Mouse (Mus musculus) small intestine, adult 2 months (tissue): ENCODE results near the gene Tmem234. TPM values are rescaled to one million over a fixed set of nuclear protein-coding genes. Genes with fewer than 3 reads are reported as not detected.

ENCODE experiments used
- H3K27ac ChIP-seq: fragments of 200-500 bp; 2 replicates; pipeline ENCODE4 v1.5.1; 2012; ENCODE audit warnings: low read depth, low read length, control low read depth, inconsistent platforms; ENCODE audit not compliant: insufficient read depth
- H3K27me3 ChIP-seq: fragments of 200-500 bp; 2 replicates; pipeline ENCODE4 v1.6.1; 2012; ENCODE audit warnings: mild to moderate bottlenecking, moderate library complexity, low read length, inconsistent platforms; ENCODE audit not compliant: control insufficient read depth, insufficient read depth
- H3K36me3 ChIP-seq: fragments of 200-500 bp; 2 replicates; pipeline ENCODE4 v1.6.1; 2012; ENCODE audit warnings: mild to moderate bottlenecking, low read length, control low read depth, inconsistent platforms; ENCODE audit not compliant: control insufficient read depth, insufficient read depth
- H3K4me1 ChIP-seq: fragments of 200-500 bp; 2 replicates; pipeline ENCODE4 v1.6.1; 2012; ENCODE audit warnings: low read length, inconsistent platforms, mixed read lengths; ENCODE audit not compliant: control insufficient read depth, insufficient read depth, insufficient read length
- H3K4me3 ChIP-seq: fragments of 200-500 bp; 2 replicates; pipeline ENCODE4 v1.5.1; 2012; ENCODE audit warnings: low read depth, mild to moderate bottlenecking, control low read depth, inconsistent platforms, low read length, moderate library complexity
- CTCF ChIP-seq: fragments of 200-500 bp; IDR thresholded peaks from 2 replicates; pipeline ENCODE4 v1.5.1; 2012; ENCODE audit warnings: low read depth, mild to moderate bottlenecking, control low read depth, inconsistent platforms, low read length, moderate library complexity, mixed read lengths; ENCODE audit not compliant: insufficient replicate concordance, insufficient read length; ENCODE audit errors: extremely low read depth
- POLR2A ChIP-seq: fragments of 200-500 bp; IDR thresholded peaks from 2 replicates; pipeline ENCODE4 v1.6.1; 2012; ENCODE audit warnings: low read depth, mild to moderate bottlenecking, control low read depth, inconsistent platforms, low read length, moderate library complexity
- WGBS: fragments of 180-500 bp; shearing (Covaris S2); methylation state at CpG from one replicate; pipeline ENCODE4 v1.1.7; 2018; 5-methylcytosine and 5-hydroxymethylcytosine counted together
- polyA plus RNA-seq: library from polyadenylated mRNA; depleted of rRNA; stranded (reverse); fragments of >200 nt; gene quantifications from 2 replicates; pipeline ENCODE4 v1.2.3, GENCODE M21; 2012

Tmem234 gene
- polyA plus RNA-seq, 1 experiment: 132 TPM

GRCm38 (mm10) chr4:129572236-129573092 lies 28.0 kb upstream of the Tmem234 start:
- H3K4me3 ChIP-seq: peak overlapping the region; percentile 56
- no peaks in the 10 kb centered on the region for H3K36me3 ChIP-seq
- H3K27me3 ChIP-seq: no peaks in the 10 kb centered on the region
- H3K27ac ChIP-seq: peak overlapping the region; percentile 71; the same call in 1 of the 2 replicates
- 74% methylated on average over 13 of the region's 13 CpGs for WGBS
- no peaks in the 10 kb centered on the region for H3K4me1 ChIP-seq
- TF ChIP-seq POLR2A (no peak), CTCF (no peak)

DNA sequence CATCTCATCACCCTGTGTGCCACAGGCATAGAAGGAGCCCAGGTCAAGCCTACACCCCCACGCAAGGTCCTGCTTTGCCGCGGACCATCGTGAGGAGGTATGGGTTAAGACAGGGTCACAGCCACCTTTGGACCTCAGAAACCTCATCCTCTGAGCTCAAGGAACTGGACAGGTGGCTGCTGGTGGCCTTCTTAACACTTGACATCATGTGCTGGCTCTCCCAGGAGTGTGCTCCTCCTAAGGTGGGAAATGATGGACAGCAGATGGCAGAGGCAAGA lies 27.4 kb upstream of the Tmem234 start:
- Histone ChIP-seq H3K27ac (peak overlapping the region; percentile 71), H3K4me1 (no peaks in the 10 kb centered on the region), H3K4me3 (peak overlapping the region; percentile 56), H3K27me3 (no peaks in the 10 kb centered on the region), H3K36me3 (no peaks in the 10 kb centered on the region)
- TF ChIP-seq CTCF: no peak
- no peak for TF ChIP-seq POLR2A
- 98% methylated on average over 4 of the region's 4 CpGs for WGBS

GRCm38 (mm10) chr4:129573430-129573829 lies 27.0 kb upstream of the Tmem234 start, which contains the start of gene Lck:
Gene Lck, minus strand, starts transcription at chr4:129573641.
- 84% methylated on average over 8 of the region's 8 CpGs for WGBS
- Histone ChIP-seq H3K36me3 (no peaks in the 10 kb centered on the region), H3K4me3 (peak within 1 kb of the TSS; percentile 56), H3K27ac (peak within 1 kb of the TSS; percentile 71), H3K27me3 (no peaks in the 10 kb centered on the region), H3K4me1 (no peaks in the 10 kb centered on the region)
- TF ChIP-seq POLR2A (no peak), CTCF (no peak)

- H3K4me3 ChIP-seq: peak overlapping the region; percentile 26
- H3K4me1 ChIP-seq: no peaks in the 10 kb centered on the region; the same call in 1 of the 2 replicates
- WGBS: 44% methylated on average over 7 of the region's 8 CpGs
- H3K27ac ChIP-seq: peak overlapping the region; percentile 87
- TF ChIP-seq POLR2A (no peak), CTCF (no peak)
- H3K36me3 ChIP-seq: no peaks in the 10 kb centered on the region
- no peaks in the 10 kb centered on the region for H3K27me3 ChIP-seq
These were observed 25.2 kb upstream of the Tmem234 start for GRCm38 (mm10) chr4:129575171-129575844.

DNA sequence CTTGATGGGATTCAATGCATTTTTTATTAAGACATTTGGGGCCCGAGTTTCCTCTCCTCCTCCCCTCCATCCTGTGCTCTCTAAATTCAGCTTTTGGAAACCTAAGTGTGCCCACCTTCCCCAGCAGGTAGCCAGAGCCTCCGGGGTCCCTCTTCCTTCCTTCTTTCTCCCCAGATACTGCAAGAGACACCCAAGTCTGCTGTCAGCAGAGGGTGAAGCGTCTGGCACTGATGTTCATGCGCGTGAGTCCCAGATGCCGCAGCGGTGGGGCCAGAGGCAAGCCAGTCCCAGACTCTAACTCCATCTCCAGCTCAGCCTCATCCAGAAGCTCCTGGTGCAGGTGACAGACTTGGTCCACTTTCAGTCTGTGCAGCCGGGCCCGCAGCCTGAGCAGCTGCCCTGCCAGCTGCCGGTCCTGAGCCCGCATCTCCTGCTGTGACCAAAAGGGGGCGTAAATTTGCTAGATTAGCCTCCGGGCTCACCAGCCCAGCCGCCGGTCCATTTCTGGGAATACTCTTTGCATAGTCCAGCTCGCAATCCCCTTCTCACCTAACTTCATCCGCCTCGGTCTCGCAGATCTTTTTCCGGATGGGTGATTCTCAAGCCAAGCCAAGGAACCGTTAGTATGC lies 23.5 kb upstream of the Tmem234 start:
- H3K4me3 ChIP-seq: peak overlapping the region; percentile 23
- H3K27ac ChIP-seq: no peak overlapping the region
- 26% methylated on average over 21 of the region's 21 CpGs for WGBS
- no peaks in the 10 kb centered on the region for H3K27me3 ChIP-seq
- no peak for TF ChIP-seq POLR2A
- TF ChIP-seq CTCF: peak; percentile 57; the same call in 1 of the 2 replicates
- H3K4me1 ChIP-seq: no peaks in the 10 kb centered on the region; the same call in 1 of the 2 replicates
- H3K36me3 ChIP-seq: no peaks in the 10 kb centered on the region

DNA sequence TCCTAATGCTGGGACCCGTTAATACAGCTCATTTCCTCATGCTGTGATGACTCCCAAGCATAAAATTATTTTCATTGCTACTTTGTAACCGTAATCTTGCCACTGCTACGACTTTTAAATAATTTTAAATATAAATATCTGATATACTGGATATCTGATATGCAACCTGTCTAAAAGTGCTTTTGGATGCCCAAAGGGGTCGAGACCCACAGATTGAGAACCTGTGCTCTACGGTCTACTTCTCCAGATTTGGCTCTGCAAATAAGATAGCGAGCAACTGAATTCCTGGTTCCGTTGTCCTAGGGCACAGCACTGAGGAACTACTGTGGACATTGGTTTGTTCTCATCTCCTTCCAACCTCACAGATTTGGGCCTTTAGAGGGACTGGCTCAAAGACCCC lies 22.8 kb upstream of the Tmem234 start:
- Histone ChIP-seq H3K27ac (no peak overlapping the region), H3K4me3 (no peak overlapping the region), H3K36me3 (no peaks in the 10 kb centered on the region), H3K4me1 (no peaks in the 10 kb centered on the region; the same call in 1 of the 2 replicates), H3K27me3 (no peaks in the 10 kb centered on the region)
- 75% methylated on average over 7 of the region's 7 CpGs for WGBS
- TF ChIP-seq CTCF (no peak), POLR2A (no peak)

DNA sequence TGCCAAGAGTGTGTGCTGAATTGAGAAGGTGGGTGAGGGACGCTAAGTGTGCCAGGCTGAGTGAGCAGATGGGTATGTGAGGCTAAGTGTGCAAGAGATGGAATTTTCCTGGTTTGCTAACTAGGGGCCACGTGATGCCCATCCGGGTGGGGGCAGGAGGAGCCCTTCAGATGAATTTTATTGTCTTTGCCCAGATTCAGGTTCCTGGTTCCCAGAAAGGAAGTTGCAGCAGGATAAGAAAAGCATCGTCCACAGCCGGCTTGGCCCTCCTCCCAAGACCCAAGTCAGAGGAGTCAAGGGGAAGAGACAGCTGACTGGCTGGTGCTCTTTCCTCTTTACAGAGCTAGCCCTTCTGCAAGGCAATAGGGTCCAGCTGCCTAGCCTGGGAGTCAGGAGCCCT lies 22.0 kb upstream of the Tmem234 start, which contains the start of gene Fam167b:
Fam167b (minus strand) TSS at position 84 of the 400 bp plus-strand sequence.
- WGBS: 71% methylated on average over 5 of the region's 5 CpGs
- no peak within 1 kb of the TSS for H3K27ac ChIP-seq
- no peaks in the 10 kb centered on the region for H3K27me3 ChIP-seq
- no peak within 1 kb of the TSS for H3K4me3 ChIP-seq
- TF ChIP-seq CTCF (no peak), POLR2A (no peak)
- H3K36me3 ChIP-seq: no peaks in the 10 kb centered on the region
- H3K4me1 ChIP-seq: no peaks in the 10 kb centered on the region; the same call in 1 of the 2 replicates
